Mouse (Mus musculus) hindbrain, embryonic 16.5 days (tissue): ENCODE results near the gene Paqr7. TPM values are rescaled to one million over a fixed set of nuclear protein-coding genes. Genes with fewer than 3 reads are reported as not detected.

Source experiments
- ATAC-seq: fragments of 200-750 bp; cut with Nextera tagmentation; 2 replicates; pipeline ENCODE4 v1.8.0; 2017; ENCODE audit warnings: moderate TSS enrichment, moderate library complexity
- H3K27ac ChIP-seq: fragments of 300-500 bp; sonication (generic); 2 replicates; pipeline ENCODE4 v1.5.1; 2014; ENCODE audit warnings: low read depth, mild to moderate bottlenecking, control low read depth, low read length, moderate library complexity
- H3K27me3 ChIP-seq: fragments of 300-500 bp; sonication (generic); replicated peaks from 2 replicates; pipeline ENCODE4 v1.6.1; 2014; ENCODE audit warnings: low read length; ENCODE audit not compliant: control insufficient read depth, insufficient read depth
- H3K36me3 ChIP-seq: fragments of 300-500 bp; sonication (generic); 2 replicates; pipeline ENCODE4 v1.6.1; 2014; ENCODE audit warnings: mild to moderate bottlenecking, low read length, moderate library complexity, mixed read lengths; ENCODE audit not compliant: control insufficient read depth, insufficient read depth
- H3K4me1 ChIP-seq: fragments of 300-500 bp; sonication (generic); 2 replicates; pipeline ENCODE4 v1.6.1; 2014; ENCODE audit warnings: low read depth, low read length; ENCODE audit not compliant: control insufficient read depth, insufficient read depth
- H3K4me2 ChIP-seq: fragments of 300-500 bp; sonication (generic); 2 replicates; pipeline ENCODE4 v1.6.1; 2014; ENCODE audit warnings: mild to moderate bottlenecking, low read length, control low read depth, moderate library complexity
- H3K4me3 ChIP-seq: fragments of 300-500 bp; sonication (generic); 2 replicates; pipeline ENCODE4 v1.5.1; 2014; ENCODE audit warnings: mild to moderate bottlenecking, low read length, control low read depth, moderate library complexity
- H3K9ac ChIP-seq: fragments of 300-500 bp; sonication (generic); 2 replicates; pipeline ENCODE4 v1.6.1; 2014; ENCODE audit warnings: low read depth, mild to moderate bottlenecking, control low read depth, low read length, moderate library complexity
- H3K9me3 ChIP-seq: fragments of 300-500 bp; sonication (generic); 2 replicates; pipeline ENCODE4 v1.6.1; 2014; ENCODE audit warnings: mild to moderate bottlenecking, low read length, moderate library complexity; ENCODE audit not compliant: control insufficient read depth
- WGBS: fragments of 180-500 bp; shearing (Covaris S2); extraction: QIAGEN DNeasy Blood & Tissue Kit; methylation state at CpG from one replicate; pipeline ENCODE4 v1.1.7; 2014; 5-methylcytosine and 5-hydroxymethylcytosine counted together
- polyA plus RNA-seq: library from polyadenylated mRNA; unstranded; fragments of >200 nt; fragmentation: Nextera tagmentation; extraction: Ambion mirVana; gene quantifications from 2 replicates; pipeline ENCODE4 v1.2.1, GENCODE M21; 2015

The Paqr7 gene
- polyA plus RNA-seq, 1 experiment from 2014 or later: 46.7 TPM

GRCm38 (mm10) chr4:134481270-134481669 is 15.2 kb upstream of the Paqr7 start:
- H3K36me3 ChIP-seq: peaks cover 6% of the 10 kb centered on the region
- no peak for ATAC-seq
- H3K27ac ChIP-seq: no peak overlapping the region
- H3K4me2 ChIP-seq: no peak overlapping the region
- H3K9me3 ChIP-seq: no peaks in the 10 kb centered on the region
- no peaks in the 10 kb centered on the region; the same call in 1 of the 2 replicates for H3K4me1 ChIP-seq
- no peak overlapping the region for H3K9ac ChIP-seq
- H3K27me3 ChIP-seq: no peaks in the 10 kb centered on the region
- no peak overlapping the region for H3K4me3 ChIP-seq
- WGBS: 55% methylated on average over 6 of the region's 6 CpGs

GRCm38 (mm10) chr4:134482442-134482841 is 14.1 kb upstream of the Paqr7 start:
- Histone ChIP-seq H3K36me3 (no peaks in the 10 kb centered on the region), H3K27ac (no peak overlapping the region), H3K4me2 (no peak overlapping the region), H3K9me3 (no peaks in the 10 kb centered on the region), H3K4me1 (no peaks in the 10 kb centered on the region; the same call in 1 of the 2 replicates), H3K27me3 (no peaks in the 10 kb centered on the region), H3K4me3 (no peak overlapping the region), H3K9ac (no peak overlapping the region)
- WGBS: 75% methylated on average over 8 of the region's 8 CpGs
- no peak for ATAC-seq

GRCm38 (mm10) chr4:134483078-134483688 is 13.3 kb upstream of the Paqr7 start:
- Histone ChIP-seq H3K27ac (no peak overlapping the region), H3K4me2 (no peak overlapping the region), H3K9ac (no peak overlapping the region), H3K27me3 (no peaks in the 10 kb centered on the region), H3K4me1 (no peaks in the 10 kb centered on the region), H3K4me3 (no peak overlapping the region), H3K36me3 (no peaks in the 10 kb centered on the region), H3K9me3 (no peaks in the 10 kb centered on the region)
- ATAC-seq: no peak
- 64% methylated on average over 6 of the region's 6 CpGs for WGBS

GRCm38 (mm10) chr4:134483696-134484095 is 12.8 kb upstream of the Paqr7 start:
- no peaks in the 10 kb centered on the region for H3K4me1 ChIP-seq
- no peaks in the 10 kb centered on the region for H3K9me3 ChIP-seq
- H3K9ac ChIP-seq: no peak overlapping the region
- no peak for ATAC-seq
- H3K27me3 ChIP-seq: no peaks in the 10 kb centered on the region
- no peaks in the 10 kb centered on the region for H3K36me3 ChIP-seq
- H3K27ac ChIP-seq: no peak overlapping the region
- no peak overlapping the region for H3K4me3 ChIP-seq
- WGBS: 36% methylated on average over 6 of the region's 6 CpGs
- no peak overlapping the region for H3K4me2 ChIP-seq

- H3K27me3 ChIP-seq: no peaks in the 10 kb centered on the region
- H3K4me1 ChIP-seq: no peaks in the 10 kb centered on the region
- no peak overlapping the region for H3K4me2 ChIP-seq
- H3K27ac ChIP-seq: no peak overlapping the region
- no peak overlapping the region for H3K9ac ChIP-seq
- 82% methylated on average over 10 of the region's 10 CpGs for WGBS
- H3K36me3 ChIP-seq: no peaks in the 10 kb centered on the region
- H3K4me3 ChIP-seq: no peak overlapping the region
- ATAC-seq: no peak
- no peaks in the 10 kb centered on the region for H3K9me3 ChIP-seq
These were observed 12.3 kb upstream of the Paqr7 start for GRCm38 (mm10) chr4:134484231-134484630.

GRCm38 (mm10) chr4:134485151-134485900 is 11.2 kb upstream of the Paqr7 start:
- Histone ChIP-seq H3K4me1 (no peaks in the 10 kb centered on the region), H3K9ac (no peak overlapping the region), H3K4me2 (no peak overlapping the region), H3K9me3 (no peaks in the 10 kb centered on the region), H3K27ac (no peak overlapping the region), H3K36me3 (no peaks in the 10 kb centered on the region), H3K27me3 (no peaks in the 10 kb centered on the region), H3K4me3 (no peak overlapping the region)
- 85% methylated on average over 5 of the region's 5 CpGs for WGBS
- no peak for ATAC-seq

GRCm38 (mm10) chr4:134488211-134488610 is 8.3 kb upstream of the Paqr7 start:
- Histone ChIP-seq H3K4me1 (no peaks in the 10 kb centered on the region), H3K27me3 (no peaks in the 10 kb centered on the region), H3K9me3 (no peaks in the 10 kb centered on the region), H3K4me2 (no peak overlapping the region), H3K36me3 (no peaks in the 10 kb centered on the region), H3K9ac (no peak overlapping the region), H3K27ac (no peak overlapping the region), H3K4me3 (no peak overlapping the region)
- ATAC-seq: no peak
- WGBS: 97% methylated on average over 5 of the region's 5 CpGs

- no peak for ATAC-seq
- Histone ChIP-seq H3K36me3 (no peaks in the 10 kb centered on the region), H3K9me3 (no peaks in the 10 kb centered on the region), H3K4me2 (no peak overlapping the region), H3K27ac (no peak overlapping the region), H3K4me1 (peaks cover 4% of the 10 kb centered on the region; the same call in 1 of the 2 replicates), H3K27me3 (no peaks in the 10 kb centered on the region), H3K4me3 (no peak overlapping the region), H3K9ac (no peak overlapping the region)
- 83% methylated on average over 11 of the region's 11 CpGs for WGBS
These were observed 6.4 kb upstream of the Paqr7 start for GRCm38 (mm10) chr4:134489986-134490665.

- WGBS: 65% methylated on average over 6 of the region's 6 CpGs
- Histone ChIP-seq H3K36me3 (no peaks in the 10 kb centered on the region), H3K9me3 (no peaks in the 10 kb centered on the region), H3K4me1 (peaks cover 11% of the 10 kb centered on the region), H3K27ac (no peak overlapping the region), H3K4me3 (no peak overlapping the region), H3K27me3 (no peaks in the 10 kb centered on the region), H3K9ac (no peak overlapping the region), H3K4me2 (no peak overlapping the region)
- ATAC-seq: no peak
These were observed 4.8 kb upstream of the Paqr7 start for GRCm38 (mm10) chr4:134491716-134492115.
